Mouse (Mus musculus) lung, embryonic 15.5 days (tissue): ENCODE measurements at regions not wholly inside any gene's neighbourhood (a gene's known extent, or its start where the extent isn't known, plus 50 kb on each side); places are given as distances from the start of the nearest gene placed in this dataset.

Experiments
- ATAC-seq: fragments of 200-750 bp; cut with Nextera tagmentation; 2 replicates; pipeline ENCODE4 v1.8.0; 2017; ENCODE audit warnings: moderate number of reproducible peaks, borderline replicate concordance; ENCODE audit not compliant: low FRiP score, low TSS enrichment; ENCODE audit errors: extremely low read depth
- H3K27ac ChIP-seq: fragments of 300-500 bp; sonication (generic); 2 replicates; pipeline ENCODE4 v1.5.1; 2015; ENCODE audit warnings: moderate library complexity, mild to moderate bottlenecking, inconsistent platforms
- H3K27me3 ChIP-seq: fragments of 300-500 bp; sonication (generic); 2 replicates; pipeline ENCODE4 v1.6.1; 2015; ENCODE audit warnings: inconsistent platforms
- H3K36me3 ChIP-seq: fragments of 300-500 bp; sonication (generic); 2 replicates; pipeline ENCODE4 v1.6.1; 2015; ENCODE audit warnings: inconsistent platforms
- H3K4me1 ChIP-seq: fragments of 300-500 bp; sonication (generic); 2 replicates; pipeline ENCODE4 v1.6.1; 2015; ENCODE audit warnings: inconsistent platforms
- H3K4me2 ChIP-seq: fragments of 300-500 bp; sonication (generic); 2 replicates; pipeline ENCODE4 v1.6.1; 2015; ENCODE audit warnings: inconsistent platforms, mild to moderate bottlenecking, moderate library complexity
- H3K4me3 ChIP-seq: fragments of 300-500 bp; sonication (generic); 2 replicates; pipeline ENCODE4 v1.5.1; 2015; ENCODE audit warnings: mild to moderate bottlenecking, inconsistent platforms
- H3K9ac ChIP-seq: fragments of 300-500 bp; sonication (generic); 2 replicates; pipeline ENCODE4 v1.6.1; 2015; ENCODE audit warnings: inconsistent platforms
- H3K9me3 ChIP-seq: fragments of 300-500 bp; sonication (generic); 2 replicates; pipeline ENCODE4 v1.6.1; 2016; ENCODE audit warnings: inconsistent platforms
- WGBS: fragments of 180-500 bp; shearing (Covaris S2); methylation state at CpG from one replicate; pipeline ENCODE4 v1.1.7; 2015; 5-methylcytosine and 5-hydroxymethylcytosine counted together

- H3K27ac ChIP-seq = no peak overlapping the region
- no peak for ATAC-seq
- H3K4me1 ChIP-seq = no peaks in the 10 kb centered on the region
- 76% methylated on average over 2 of the region's 2 CpGs for WGBS
- no peaks in the 10 kb centered on the region for H3K27me3 ChIP-seq
- H3K9ac ChIP-seq = no peak overlapping the region
- H3K36me3 ChIP-seq = no peaks in the 10 kb centered on the region
- H3K4me3 ChIP-seq = no peak overlapping the region
- H3K9me3 ChIP-seq = no peaks in the 10 kb centered on the region
- no peak overlapping the region for H3K4me2 ChIP-seq
Observed at GRCm38 (mm10) chr4:127543276-127543675, 185.3 kb upstream of the Gjb5 start.

GRCm38 (mm10) chr4:127542771-127543170 is 184.8 kb upstream of the Gjb5 start:
- Histone ChIP-seq H3K9me3 (no peaks in the 10 kb centered on the region), H3K4me1 (no peaks in the 10 kb centered on the region), H3K9ac (no peak overlapping the region), H3K4me3 (no peak overlapping the region), H3K36me3 (no peaks in the 10 kb centered on the region), H3K27me3 (no peaks in the 10 kb centered on the region), H3K4me2 (no peak overlapping the region), H3K27ac (no peak overlapping the region)
- no peak for ATAC-seq
- 64% methylated on average over 4 of the region's 4 CpGs for WGBS

GRCm38 (mm10) chr4:127536952-127537351 is 179.0 kb upstream of the Gjb5 start:
- Histone ChIP-seq H3K4me3 (no peak overlapping the region), H3K9me3 (no peaks in the 10 kb centered on the region), H3K27ac (no peak overlapping the region), H3K4me2 (no peak overlapping the region), H3K9ac (no peak overlapping the region), H3K36me3 (no peaks in the 10 kb centered on the region), H3K4me1 (no peaks in the 10 kb centered on the region), H3K27me3 (no peaks in the 10 kb centered on the region)
- 44% methylated on average over 5 of the region's 5 CpGs for WGBS
- ATAC-seq = no peak

GRCm38 (mm10) chr4:127535630-127536029 is 177.6 kb upstream of the Gjb5 start:
- Histone ChIP-seq H3K4me1 (no peaks in the 10 kb centered on the region), H3K27me3 (no peaks in the 10 kb centered on the region), H3K27ac (no peak overlapping the region), H3K9ac (no peak overlapping the region), H3K36me3 (no peaks in the 10 kb centered on the region), H3K4me3 (no peak overlapping the region), H3K4me2 (no peak overlapping the region), H3K9me3 (no peaks in the 10 kb centered on the region)
- WGBS = 77% methylated on average over 7 of the region's 7 CpGs
- no peak for ATAC-seq

- 95% methylated on average over 3 of the region's 3 CpGs for WGBS
- no peak for ATAC-seq
Observed at GRCm38 (mm10) chr4:127534411-127534810, 176.4 kb upstream of the Gjb5 start.

GRCm38 (mm10) chr4:127533726-127534125 is 175.7 kb upstream of the Gjb5 start:
- H3K36me3 ChIP-seq = no peaks in the 10 kb centered on the region
- H3K4me1 ChIP-seq = no peaks in the 10 kb centered on the region
- H3K4me3 ChIP-seq = no peak overlapping the region
- no peaks in the 10 kb centered on the region for H3K9me3 ChIP-seq
- ATAC-seq = no peak
- H3K27me3 ChIP-seq = no peaks in the 10 kb centered on the region
- H3K4me2 ChIP-seq = no peak overlapping the region
- H3K27ac ChIP-seq = no peak overlapping the region
- H3K9ac ChIP-seq = no peak overlapping the region
- WGBS = 71% methylated on average over 4 of the region's 4 CpGs

More at GRCm38 (mm10) chr4:127534411-127534810, 176.4 kb upstream of the Gjb5 start:
- Histone ChIP-seq H3K9ac (no peak overlapping the region), H3K9me3 (no peaks in the 10 kb centered on the region), H3K4me2 (no peak overlapping the region), H3K36me3 (no peaks in the 10 kb centered on the region), H3K4me3 (no peak overlapping the region), H3K27ac (no peak overlapping the region), H3K4me1 (no peaks in the 10 kb centered on the region), H3K27me3 (no peaks in the 10 kb centered on the region)

- no peaks in the 10 kb centered on the region for H3K27me3 ChIP-seq
- ATAC-seq = no peak
- H3K4me3 ChIP-seq = no peak overlapping the region
- H3K9ac ChIP-seq = no peak overlapping the region
- H3K4me2 ChIP-seq = no peak overlapping the region
- H3K9me3 ChIP-seq = no peaks in the 10 kb centered on the region
- no peaks in the 10 kb centered on the region for H3K36me3 ChIP-seq
- H3K27ac ChIP-seq = no peak overlapping the region
- no peaks in the 10 kb centered on the region for H3K4me1 ChIP-seq
- WGBS = 78% methylated on average over 11 of the region's 11 CpGs
Observed at GRCm38 (mm10) chr4:127530779-127531178, 172.8 kb upstream of the Gjb5 start.

- no peak for ATAC-seq
Observed at GRCm38 (mm10) chr4:127522151-127522550, 164.2 kb upstream of the Gjb5 start.

GRCm38 (mm10) chr4:127517978-127518377 is 160.0 kb upstream of the Gjb5 start:
- H3K27ac ChIP-seq = no peak overlapping the region
- ATAC-seq = no peak
- 81% methylated on average over 1 of the region's 1 CpGs for WGBS
- H3K9me3 ChIP-seq = no peaks in the 10 kb centered on the region
- no peaks in the 10 kb centered on the region for H3K36me3 ChIP-seq
- H3K4me1 ChIP-seq = no peaks in the 10 kb centered on the region
- H3K4me3 ChIP-seq = no peak overlapping the region
- no peaks in the 10 kb centered on the region for H3K27me3 ChIP-seq
- H3K9ac ChIP-seq = no peak overlapping the region
- no peak overlapping the region for H3K4me2 ChIP-seq

More at GRCm38 (mm10) chr4:127522151-127522550, 164.2 kb upstream of the Gjb5 start:
- H3K4me3 ChIP-seq = no peak overlapping the region
- no peaks in the 10 kb centered on the region for H3K4me1 ChIP-seq
- no peak overlapping the region for H3K4me2 ChIP-seq
- WGBS = 95% methylated on average over 2 of the region's 2 CpGs
- H3K9ac ChIP-seq = no peak overlapping the region
- H3K9me3 ChIP-seq = no peaks in the 10 kb centered on the region
- H3K27ac ChIP-seq = no peak overlapping the region
- H3K27me3 ChIP-seq = no peaks in the 10 kb centered on the region
- no peaks in the 10 kb centered on the region for H3K36me3 ChIP-seq

- no peak for ATAC-seq
- WGBS = 73% methylated on average over 7 of the region's 7 CpGs
- H3K4me1 ChIP-seq = no peaks in the 10 kb centered on the region
Observed at GRCm38 (mm10) chr4:127517539-127517938, 159.6 kb upstream of the Gjb5 start.

GRCm38 (mm10) chr4:127509936-127510335 is 152.0 kb upstream of the Gjb5 start:
- ATAC-seq = no peak
- 63% methylated on average over 9 of the region's 9 CpGs for WGBS

More at GRCm38 (mm10) chr4:127517539-127517938, 159.6 kb upstream of the Gjb5 start:
- H3K4me3 ChIP-seq = no peak overlapping the region
- H3K4me2 ChIP-seq = no peak overlapping the region
- no peaks in the 10 kb centered on the region for H3K27me3 ChIP-seq
- no peaks in the 10 kb centered on the region for H3K36me3 ChIP-seq
- no peak overlapping the region for H3K27ac ChIP-seq
- no peak overlapping the region for H3K9ac ChIP-seq
- no peaks in the 10 kb centered on the region for H3K9me3 ChIP-seq

GRCm38 (mm10) chr4:127502621-127503020 is 144.6 kb upstream of the Gjb5 start:
- Histone ChIP-seq H3K4me3 (no peak overlapping the region), H3K9me3 (no peaks in the 10 kb centered on the region), H3K4me1 (no peaks in the 10 kb centered on the region), H3K27ac (no peak overlapping the region), H3K9ac (no peak overlapping the region), H3K27me3 (no peaks in the 10 kb centered on the region), H3K36me3 (no peaks in the 10 kb centered on the region), H3K4me2 (no peak overlapping the region)
- 81% methylated on average over 6 of the region's 6 CpGs for WGBS
- ATAC-seq = no peak

More at GRCm38 (mm10) chr4:127509936-127510335, 152.0 kb upstream of the Gjb5 start:
- Histone ChIP-seq H3K27me3 (no peaks in the 10 kb centered on the region), H3K9me3 (no peaks in the 10 kb centered on the region), H3K4me2 (no peak overlapping the region), H3K4me1 (no peaks in the 10 kb centered on the region), H3K4me3 (no peak overlapping the region), H3K9ac (no peak overlapping the region), H3K27ac (no peak overlapping the region), H3K36me3 (no peaks in the 10 kb centered on the region)

- 85% methylated on average over 7 of the region's 7 CpGs for WGBS
- H3K9me3 ChIP-seq = no peaks in the 10 kb centered on the region
- no peak for ATAC-seq
Observed at GRCm38 (mm10) chr4:127501881-127502280, 143.9 kb upstream of the Gjb5 start.

More at GRCm38 (mm10) chr4:127501881-127502280, 143.9 kb upstream of the Gjb5 start:
- no peak overlapping the region for H3K4me2 ChIP-seq
- no peaks in the 10 kb centered on the region for H3K4me1 ChIP-seq
- no peak overlapping the region for H3K27ac ChIP-seq
- H3K27me3 ChIP-seq = no peaks in the 10 kb centered on the region
- H3K4me3 ChIP-seq = no peak overlapping the region
- no peak overlapping the region for H3K9ac ChIP-seq
- no peaks in the 10 kb centered on the region for H3K36me3 ChIP-seq
